Mouse (Mus musculus): ENCODE measurements around the gene Ccr7.

- no peak for TF ChIP-seq GATA1 (IDR thresholded peaks at IDR 0.05; ENCODE audit: borderline replicate concordance, low read length)
- no peak for TF ChIP-seq FLI1 (IDR thresholded peaks at IDR 0.05; ENCODE audit: low read length)
Observed at GRCm38 (mm10) chr11:99187348-99187747, 32.5 kb upstream of the Ccr7 start.

Data from megakaryocyte, embryonic 14.5 days (primary cell).